Mouse (Mus musculus): ENCODE data around the gene Rgs3. TPM values are rescaled to one million over a fixed set of nuclear protein-coding genes. Genes with fewer than 3 reads are reported as not detected.
A peak's percentile ranks its signal among the peaks of the same experiment; 100 is the strongest.

Rgs3 gene
- polyA plus RNA-seq, 1 experiment from 2014 or later, result 65.3 TPM

DNA sequence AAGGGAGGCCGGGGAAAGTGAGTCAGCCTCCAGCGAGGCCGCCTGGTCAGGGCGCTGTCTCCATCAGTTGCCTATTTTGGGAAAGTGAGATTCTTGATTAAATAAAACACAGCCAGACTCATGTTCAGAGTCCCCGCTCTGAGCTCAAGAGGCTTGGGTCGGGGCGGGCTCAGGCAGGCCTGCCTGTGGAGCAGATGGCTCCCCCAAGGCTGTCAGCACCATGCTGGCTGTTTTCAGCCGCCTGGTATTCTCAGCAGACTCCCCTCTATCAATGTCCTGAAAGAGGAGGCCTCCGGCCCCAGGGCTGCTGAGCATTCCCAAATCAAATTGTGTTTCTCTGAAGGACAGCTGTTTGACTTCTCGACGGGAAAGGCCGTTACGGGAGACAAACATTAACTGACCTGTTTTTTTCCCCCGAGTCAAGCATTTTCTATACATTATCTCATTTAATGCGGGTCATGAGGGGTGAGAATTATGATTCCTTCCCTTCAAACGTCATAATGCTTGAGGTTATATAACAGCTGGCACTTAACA is 50.6 kb downstream of the Rgs3 start:
- peaks cover 85% of the 10 kb centered on the region for H3K4me1 ChIP-seq (replicated peaks)
- WGBS, result 33% methylated on average over 16 of the region's 16 CpGs
- no peak overlapping the region for H3K9ac ChIP-seq
- H3K27ac ChIP-seq, result peak overlapping the region; percentile 67; the same call in 1 of the 2 replicates
- H3K4me2 ChIP-seq, result no peak overlapping the region
- no peak for ATAC-seq (ENCODE audit: low FRiP score)
- H3K27me3 ChIP-seq, result no peaks in the 10 kb centered on the region
- H3K36me3 ChIP-seq, result no peaks in the 10 kb centered on the region
- H3K4me3 ChIP-seq, result no peak overlapping the region
- H3K9me3 ChIP-seq, result no peaks in the 10 kb centered on the region

DNA sequence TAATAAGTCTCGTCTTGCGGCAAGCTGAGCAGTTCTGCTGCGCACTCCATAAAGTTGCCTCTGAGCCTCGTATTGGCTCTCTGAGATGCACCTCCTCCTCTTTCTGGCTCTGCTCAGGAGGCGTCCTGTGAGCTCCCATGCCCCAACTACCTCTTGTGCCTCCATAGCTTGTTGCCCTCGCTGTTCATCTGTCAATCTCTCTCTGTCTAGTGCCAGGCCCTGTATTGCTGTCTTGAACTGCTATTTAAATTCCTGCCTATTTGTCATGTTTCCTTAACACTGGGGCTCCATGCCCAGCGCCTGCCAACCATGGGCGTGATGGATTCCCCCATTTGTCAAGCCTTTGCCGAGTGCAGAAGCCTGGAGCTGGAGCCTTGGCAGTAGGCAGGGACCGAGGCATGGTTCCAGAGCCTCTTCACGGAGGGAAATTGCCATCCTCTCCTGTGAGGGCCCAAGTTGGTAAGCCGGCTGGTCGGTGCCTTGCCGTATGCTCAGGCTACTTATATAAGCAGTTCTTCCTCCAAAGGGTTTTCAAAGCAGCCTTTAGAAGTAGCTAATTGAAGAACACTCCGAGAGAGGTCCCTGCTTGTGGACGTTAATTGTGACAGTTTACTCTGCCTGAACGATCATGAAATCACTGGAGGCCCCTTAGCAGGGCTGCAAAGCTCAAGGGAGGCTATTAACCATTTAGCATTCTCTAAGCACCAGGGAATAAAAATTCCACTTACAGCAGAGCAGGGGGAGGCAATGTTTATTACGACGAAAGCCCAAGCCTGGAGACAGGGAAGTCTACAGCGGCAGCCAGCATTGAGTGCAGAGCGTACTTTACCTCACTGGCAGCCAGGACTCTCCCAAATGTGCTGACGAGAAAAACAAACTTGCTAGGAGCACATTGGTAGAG is 53.2 kb downstream of the Rgs3 start:
- H3K27ac ChIP-seq, result peak overlapping the region; percentile 82
- no peak overlapping the region for H3K4me3 ChIP-seq
- peak; percentile 87 for ATAC-seq (ENCODE audit: low FRiP score)
- H3K4me1 ChIP-seq (replicated peaks), result peaks cover 68% of the 10 kb centered on the region
- H3K36me3 ChIP-seq, result no peaks in the 10 kb centered on the region
- H3K27me3 ChIP-seq, result no peaks in the 10 kb centered on the region
- no peaks in the 10 kb centered on the region for H3K9me3 ChIP-seq
- H3K9ac ChIP-seq, result 0 out of 2 replicates have a peak overlapping the region, but pooled peaks have one; percentile 5
- 23% methylated on average over 22 of the region's 22 CpGs for WGBS
- peak overlapping the region; percentile 16; the same call in 1 of the 2 replicates for H3K4me2 ChIP-seq

DNA sequence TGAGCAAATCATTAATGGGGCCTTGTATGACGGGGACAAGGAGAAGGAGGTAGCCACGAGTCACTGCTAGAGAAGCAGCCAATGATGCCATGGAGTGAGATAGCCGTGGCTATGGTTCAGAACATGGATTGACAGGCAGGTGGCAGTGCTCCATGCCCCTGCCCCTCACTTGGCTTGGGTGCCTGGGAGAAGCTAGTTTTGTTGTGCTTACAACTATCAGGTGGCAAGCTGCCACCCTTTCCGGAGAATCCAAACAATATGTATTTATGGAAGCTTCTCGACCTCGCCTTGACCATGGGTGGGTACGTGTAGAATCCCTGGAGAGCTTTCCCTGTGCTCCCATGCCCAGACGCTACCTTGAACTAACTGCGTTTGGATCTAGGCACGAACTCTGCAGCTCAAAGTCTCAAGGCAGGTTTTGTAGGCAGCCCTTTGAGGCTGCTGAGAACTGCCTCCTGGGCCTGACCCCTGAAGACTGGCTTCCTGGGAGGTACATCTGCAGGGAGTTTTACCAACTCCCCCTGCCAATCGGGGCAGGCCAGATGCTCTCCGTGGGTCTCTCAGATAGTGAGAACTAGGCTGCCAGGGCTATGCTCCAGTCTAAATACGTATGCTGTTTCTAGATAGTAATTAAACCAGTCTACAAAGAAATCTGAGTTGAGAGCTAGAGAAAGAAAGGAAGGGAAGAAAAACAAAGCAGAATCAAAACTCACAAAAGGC is 54.2 kb downstream of the Rgs3 start:
- peak; percentile 37 for ATAC-seq (ENCODE audit: low FRiP score)

DNA sequence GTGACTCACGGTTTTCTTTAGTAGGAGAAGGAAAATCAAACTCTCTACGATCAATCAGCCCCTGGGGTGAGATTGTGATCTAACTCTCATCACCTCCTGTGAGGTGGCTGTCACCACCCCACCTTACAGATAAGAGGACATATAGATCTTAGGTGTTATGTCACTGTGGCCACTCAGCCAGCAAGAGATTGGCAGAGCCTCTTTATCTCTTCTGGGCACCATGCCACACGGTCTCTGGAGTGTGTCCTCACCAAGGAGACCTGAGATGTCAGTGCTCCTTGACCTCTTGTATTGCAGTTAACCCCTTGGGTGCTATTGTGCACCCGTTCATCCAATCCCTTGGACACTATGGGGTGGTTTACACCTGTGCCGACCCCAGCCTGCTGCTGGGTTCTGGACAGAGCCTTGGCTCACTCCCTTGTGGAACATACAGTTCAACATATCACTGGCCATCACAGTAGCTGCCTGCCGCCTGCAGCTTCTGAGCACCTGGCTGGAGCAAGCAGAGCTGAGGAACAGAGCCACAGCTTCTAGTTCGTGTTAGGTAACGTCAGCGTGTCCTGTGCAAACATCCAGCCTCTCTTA is 58.3 kb downstream of the Rgs3 start:
- H3K4me1 ChIP-seq (replicated peaks), result peaks cover 70% of the 10 kb centered on the region
- no peaks in the 10 kb centered on the region for H3K36me3 ChIP-seq
- WGBS, result 83% methylated on average over 9 of the region's 9 CpGs
- H3K9ac ChIP-seq, result peak overlapping the region; percentile 10; the same call in 1 of the 2 replicates
- peak overlapping the region; percentile 89; the same call in 1 of the 2 replicates for H3K27ac ChIP-seq
- H3K27me3 ChIP-seq, result no peaks in the 10 kb centered on the region
- H3K4me3 ChIP-seq, result no peak overlapping the region
- no peak for ATAC-seq (ENCODE audit: low FRiP score)
- H3K9me3 ChIP-seq, result no peaks in the 10 kb centered on the region
- no peak overlapping the region for H3K4me2 ChIP-seq

More for the DNA sequence above, 54.2 kb downstream of the Rgs3 start:
- Histone ChIP-seq H3K4me3 (no peak overlapping the region), H3K9ac (no peak overlapping the region), H3K4me1 (replicated peaks) (peaks cover 68% of the 10 kb centered on the region), H3K36me3 (no peaks in the 10 kb centered on the region), H3K9me3 (no peaks in the 10 kb centered on the region), H3K4me2 (peak overlapping the region; percentile 16; the same call in 1 of the 2 replicates), H3K27ac (peak overlapping the region; percentile 82), H3K27me3 (no peaks in the 10 kb centered on the region)
- 56% methylated on average over 13 of the region's 13 CpGs for WGBS

DNA sequence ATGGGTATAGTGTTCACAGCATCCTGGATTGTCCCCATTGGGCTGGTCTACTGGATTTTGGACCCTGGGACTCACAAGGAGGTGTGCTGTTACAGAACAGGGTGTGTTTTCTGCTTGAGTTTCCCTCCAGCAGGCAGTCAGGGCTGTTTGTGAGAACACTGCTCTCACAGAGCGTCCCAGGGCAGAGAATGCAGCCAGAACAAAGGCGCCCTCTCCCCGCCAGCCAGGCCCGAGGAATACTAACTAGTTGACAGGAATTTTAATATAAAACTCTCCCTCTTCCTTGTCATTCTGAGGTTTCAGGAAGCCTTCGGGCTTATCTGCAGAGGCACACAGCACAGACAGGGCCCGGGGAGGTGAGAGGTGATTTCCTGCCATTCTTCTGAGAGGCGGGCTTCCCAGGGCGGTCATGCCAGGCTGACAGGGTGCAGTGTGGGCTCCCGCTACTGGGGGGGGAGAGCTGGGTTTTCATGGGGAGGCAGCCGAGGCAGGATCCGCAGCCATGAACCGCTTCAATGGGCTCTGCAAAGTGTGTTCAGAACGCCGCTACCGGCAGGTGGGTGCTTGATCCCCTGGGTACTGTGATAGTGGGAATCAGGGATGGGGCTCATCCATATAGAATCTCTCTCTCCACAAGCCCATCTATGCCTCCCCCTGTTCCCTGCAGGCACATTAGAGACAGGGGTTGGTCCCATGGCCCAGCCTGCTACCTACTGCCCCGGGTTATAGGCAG is 59.8 kb downstream of the Rgs3 start:
- peak; percentile 63 for ATAC-seq (ENCODE audit: low FRiP score)
- H3K36me3 ChIP-seq, result no peaks in the 10 kb centered on the region

DNA sequence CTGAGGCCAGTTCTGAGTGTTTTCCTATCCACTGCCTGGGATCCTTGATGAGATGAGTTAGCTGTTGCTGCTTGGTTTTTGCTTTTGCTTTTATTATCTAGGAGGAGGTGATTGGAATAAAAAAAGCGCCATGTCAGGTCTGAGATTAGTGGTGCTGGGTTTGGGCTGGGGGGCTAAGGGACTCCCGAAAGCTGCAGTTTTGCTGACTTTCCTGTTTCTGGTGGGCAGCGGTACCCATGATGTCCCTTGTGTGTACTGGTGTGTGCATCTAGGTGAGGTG is 60.3 kb downstream of the Rgs3 start:
- H3K9ac ChIP-seq, result peak overlapping the region; percentile 62

More for the DNA sequence above, 59.8 kb downstream of the Rgs3 start:
- peak overlapping the region; percentile 40 for H3K4me2 ChIP-seq
- H3K4me3 ChIP-seq, result peak overlapping the region; percentile 25
- 12% methylated on average over 16 of the region's 16 CpGs for WGBS
- peak overlapping the region; percentile 62 for H3K9ac ChIP-seq
- H3K9me3 ChIP-seq, result no peaks in the 10 kb centered on the region
- H3K27me3 ChIP-seq, result no peaks in the 10 kb centered on the region
- peak overlapping the region; percentile 89 for H3K27ac ChIP-seq
- H3K4me1 ChIP-seq (replicated peaks), result peaks cover 69% of the 10 kb centered on the region

DNA sequence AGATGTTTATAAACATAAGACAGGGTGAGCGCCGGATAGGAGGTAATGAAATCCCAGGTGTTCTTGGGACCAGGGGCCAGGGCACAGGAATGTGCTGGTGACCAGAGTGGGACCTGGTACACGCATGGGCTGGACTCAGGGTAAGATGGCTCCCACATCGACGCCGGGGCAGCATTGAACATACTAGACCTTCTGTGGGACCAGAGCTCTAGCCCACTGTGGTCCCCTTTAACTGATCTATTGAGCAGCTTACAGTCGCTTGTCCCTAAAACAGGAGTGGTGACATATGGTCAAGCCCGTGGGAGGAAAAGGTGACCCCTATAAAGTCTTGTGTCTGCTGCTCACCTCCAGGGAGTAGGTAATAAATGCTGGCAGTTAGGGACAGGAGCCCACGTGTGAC is 61.5 kb downstream of the Rgs3 start:
- 0 out of 2 replicates have a peak overlapping the region, but pooled peaks have one; percentile 40 for H3K4me2 ChIP-seq
- no peak overlapping the region for H3K9ac ChIP-seq
- H3K4me3 ChIP-seq, result no peak overlapping the region
- H3K36me3 ChIP-seq, result no peaks in the 10 kb centered on the region
- H3K4me1 ChIP-seq (replicated peaks), result peaks cover 72% of the 10 kb centered on the region
- WGBS, result 85% methylated on average over 9 of the region's 9 CpGs
- ATAC-seq (ENCODE audit: low FRiP score), result no peak
- no peaks in the 10 kb centered on the region for H3K27me3 ChIP-seq
- no peaks in the 10 kb centered on the region for H3K9me3 ChIP-seq
- H3K27ac ChIP-seq, result peak overlapping the region; percentile 65; the same call in 1 of the 2 replicates

More for the DNA sequence above, 60.3 kb downstream of the Rgs3 start:
- peak overlapping the region; percentile 40 for H3K4me2 ChIP-seq
- H3K36me3 ChIP-seq, result no peaks in the 10 kb centered on the region
- no peaks in the 10 kb centered on the region for H3K27me3 ChIP-seq
- peaks cover 69% of the 10 kb centered on the region for H3K4me1 ChIP-seq (replicated peaks)
- H3K4me3 ChIP-seq, result peak overlapping the region; percentile 25
- ATAC-seq (ENCODE audit: low FRiP score), result no peak
- peak overlapping the region; percentile 89 for H3K27ac ChIP-seq
- H3K9me3 ChIP-seq, result no peaks in the 10 kb centered on the region
- 79% methylated on average over 3 of the region's 3 CpGs for WGBS

DNA sequence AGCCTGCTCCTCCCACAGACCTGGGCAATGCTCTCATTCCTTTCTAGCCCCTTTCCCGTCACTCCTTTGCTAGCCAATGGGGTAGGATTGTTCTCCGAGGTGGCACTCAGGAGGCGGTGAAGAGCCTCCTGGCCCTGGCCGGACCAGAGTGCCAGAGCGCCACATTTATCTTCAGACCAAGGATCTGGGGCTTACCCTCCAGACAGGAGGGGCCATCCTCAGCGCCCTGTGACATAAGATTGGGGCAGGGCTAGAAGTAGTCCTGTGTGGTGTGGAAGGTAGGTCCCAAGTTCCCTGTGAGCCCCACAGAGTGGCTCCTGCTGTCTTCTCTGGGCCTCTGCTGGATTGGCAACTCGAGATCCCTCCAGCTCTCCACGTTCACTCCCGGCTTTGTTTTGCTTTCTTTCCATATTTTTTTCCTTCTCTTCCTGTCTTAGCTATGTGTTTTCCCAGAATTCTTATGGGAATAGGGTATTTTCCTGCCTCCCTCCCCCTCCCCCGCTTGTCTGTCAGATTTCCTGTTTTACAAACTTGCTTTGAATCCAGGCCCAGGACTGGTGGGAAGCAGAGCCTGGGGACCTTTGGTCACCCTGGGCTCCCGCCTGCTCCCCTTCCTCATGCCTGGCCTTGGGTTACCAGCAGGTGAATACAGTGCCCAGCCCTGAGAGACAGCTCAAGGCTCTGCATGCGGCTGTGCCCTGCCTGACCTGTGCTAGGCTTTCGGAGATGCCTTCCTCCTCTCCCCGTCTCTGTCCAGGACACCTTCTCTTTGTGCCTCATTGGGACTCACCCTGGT is 62.4 kb downstream of the Rgs3 start:
- peak overlapping the region; percentile 25; the same call in 1 of the 2 replicates for H3K9ac ChIP-seq
- WGBS, result 72% methylated on average over 14 of the region's 14 CpGs

DNA sequence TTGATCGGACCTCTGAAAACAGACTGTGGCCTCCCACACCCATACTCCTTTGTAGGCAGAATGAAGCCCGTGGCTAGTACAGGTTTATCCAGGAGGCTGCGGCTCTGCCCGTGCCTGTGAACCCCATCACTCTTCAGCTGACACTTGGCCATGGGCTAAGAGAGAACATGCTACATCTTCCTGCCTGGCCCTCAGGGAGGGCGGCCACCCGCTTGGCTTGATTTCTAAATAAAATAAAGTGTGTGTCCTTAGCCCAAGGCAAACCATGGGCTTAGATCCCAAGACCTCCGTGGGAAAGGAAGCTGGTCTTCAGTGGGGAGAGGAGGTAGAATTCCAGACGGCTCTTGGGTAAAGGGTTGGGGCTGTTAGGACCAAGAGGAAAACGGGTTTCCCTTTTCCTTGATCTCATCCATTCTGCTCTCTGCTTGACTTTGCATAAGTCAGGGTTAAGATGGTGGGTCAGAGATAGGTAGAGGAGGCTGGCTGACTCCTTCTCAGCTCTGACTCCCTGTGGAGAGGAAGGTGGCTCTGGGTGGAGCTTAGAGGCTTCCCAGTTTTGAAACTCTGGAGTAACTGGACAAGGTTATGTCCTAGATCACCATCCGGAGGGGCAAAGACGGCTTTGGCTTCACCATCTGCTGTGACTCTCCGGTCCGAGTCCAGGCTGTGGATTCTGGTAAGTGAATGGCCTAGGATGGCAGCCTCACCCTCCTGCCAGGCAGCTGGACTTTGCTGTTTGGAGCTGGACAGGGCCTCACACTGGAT is 63.8 kb downstream of the Rgs3 start:
- H3K27me3 ChIP-seq, result no peaks in the 10 kb centered on the region
- no peak overlapping the region for H3K9ac ChIP-seq
- no peak overlapping the region for H3K4me2 ChIP-seq
- no peaks in the 10 kb centered on the region for H3K36me3 ChIP-seq
- no peaks in the 10 kb centered on the region for H3K9me3 ChIP-seq
- H3K4me3 ChIP-seq, result no peak overlapping the region
- no peak for ATAC-seq (ENCODE audit: low FRiP score)
- H3K27ac ChIP-seq, result peak overlapping the region; percentile 82
- 74% methylated on average over 13 of the region's 13 CpGs for WGBS
- H3K4me1 ChIP-seq (replicated peaks), result peaks cover 79% of the 10 kb centered on the region

More for the DNA sequence above, 62.4 kb downstream of the Rgs3 start:
- H3K4me2 ChIP-seq, result peak overlapping the region; percentile 40; the same call in 1 of the 2 replicates
- H3K9me3 ChIP-seq, result no peaks in the 10 kb centered on the region
- H3K4me3 ChIP-seq, result no peak overlapping the region; the same call in 1 of the 2 replicates
- peak overlapping the region; percentile 82 for H3K27ac ChIP-seq
- H3K4me1 ChIP-seq (replicated peaks), result peaks cover 81% of the 10 kb centered on the region
- no peaks in the 10 kb centered on the region for H3K36me3 ChIP-seq
- ATAC-seq (ENCODE audit: low FRiP score), result no peak
- H3K27me3 ChIP-seq, result no peaks in the 10 kb centered on the region

DNA sequence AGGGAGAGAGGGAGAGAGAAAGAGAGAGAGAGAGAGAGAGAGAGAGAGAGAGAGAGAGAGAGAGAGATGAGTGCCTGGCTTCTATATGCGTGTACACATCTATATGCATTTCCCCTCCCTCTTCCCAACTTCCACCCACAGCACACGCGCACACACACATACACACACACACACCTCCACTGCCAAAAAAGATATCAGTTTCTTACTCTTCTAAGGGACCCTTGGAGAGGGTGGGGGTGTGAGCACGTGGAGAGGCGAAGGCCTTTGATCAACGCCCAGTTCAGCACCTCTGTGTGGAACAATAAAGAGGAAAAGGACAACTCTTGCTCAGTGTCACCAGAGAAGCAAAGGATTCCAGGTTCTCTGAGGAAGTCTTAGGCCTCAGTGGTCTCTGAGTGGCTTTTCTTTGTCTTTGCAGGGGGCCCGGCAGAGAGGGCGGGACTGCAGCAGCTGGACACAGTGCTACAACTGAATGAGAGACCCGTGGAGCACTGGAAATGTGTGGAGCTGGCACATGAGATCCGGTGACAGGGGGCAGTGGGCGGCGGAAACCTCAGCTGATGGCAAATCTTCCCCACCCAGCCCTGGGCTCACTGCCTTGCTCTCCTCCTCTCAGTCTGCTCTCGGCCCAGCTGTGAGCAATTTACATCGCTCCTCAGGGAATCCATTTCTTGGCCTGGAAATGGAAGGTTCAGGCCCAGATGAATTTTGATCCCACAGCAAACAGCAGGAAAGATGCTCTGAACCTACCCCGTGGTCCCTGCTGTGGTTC is 65.2 kb downstream of the Rgs3 start:
- Histone ChIP-seq H3K4me1 (replicated peaks) (peaks cover 71% of the 10 kb centered on the region), H3K4me2 (no peak overlapping the region), H3K27me3 (no peaks in the 10 kb centered on the region), H3K4me3 (no peak overlapping the region), H3K9me3 (no peaks in the 10 kb centered on the region), H3K9ac (no peak overlapping the region; the same call in 1 of the 2 replicates), H3K27ac (peak overlapping the region; percentile 82), H3K36me3 (no peaks in the 10 kb centered on the region)
- ATAC-seq (ENCODE audit: low FRiP score), result 0 out of 2 replicates have a peak, but pooled peaks have one; percentile 34
- WGBS, result 27% methylated on average over 15 of the region's 15 CpGs

All from hindbrain, embryonic 13.5 days (tissue).